Mouse (Mus musculus): ENCODE data around the gene Masp1. TPM values are rescaled to one million over a fixed set of nuclear protein-coding genes. Genes with fewer than 3 reads are reported as not detected.

The Masp1 gene
- polyA plus RNA-seq, 1 experiment from 2014 or later: 2.9 TPM

DNA sequence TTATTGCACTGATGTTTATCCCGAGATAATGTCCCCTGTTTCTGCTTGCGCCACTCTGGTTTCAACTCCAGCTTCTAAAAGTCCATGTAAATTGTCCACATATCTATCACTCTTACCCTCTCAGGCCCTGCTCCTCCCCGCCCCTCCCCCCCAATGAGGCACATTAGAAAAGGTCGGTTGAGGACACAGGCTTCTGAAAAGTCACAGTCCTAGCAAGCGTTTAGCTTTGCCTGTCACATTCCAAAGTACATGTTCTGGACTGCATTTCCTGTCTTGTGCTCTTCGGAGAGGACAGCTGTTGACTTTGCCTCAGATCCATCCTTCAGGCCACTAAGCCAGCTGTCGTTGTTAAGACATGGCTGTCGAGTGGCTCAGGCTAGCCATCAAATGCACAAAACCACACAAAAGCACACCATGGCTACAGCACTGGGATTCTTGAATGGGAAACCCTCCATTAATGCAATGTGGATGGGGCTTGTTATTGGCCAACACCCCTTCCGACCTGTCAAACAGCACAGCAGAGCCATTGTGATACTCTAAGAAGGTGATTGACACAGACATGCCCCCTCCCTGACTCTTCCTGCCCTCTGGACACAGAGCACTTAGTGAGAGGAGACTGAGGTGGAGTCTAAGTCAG, 103.8 kb downstream of the Masp1 start:
- no peaks in the 10 kb centered on the region for H3K27me3 ChIP-seq (ENCODE audit: control insufficient read depth, insufficient read depth, low read length)
- 0 out of 2 replicates have a peak, but pooled peaks cover 6% of the 10 kb centered on the region for H3K4me1 ChIP-seq (ENCODE audit: control insufficient read depth, insufficient read depth, low read length)
- no peak overlapping the region for H3K9ac ChIP-seq (ENCODE audit: low read length)
- H3K27ac ChIP-seq (replicated peaks; ENCODE audit: low read depth, low read length): no peak overlapping the region
- 58% methylated on average over 9 of the region's 9 CpGs for WGBS
- no peak for DNase-seq (ENCODE audit: low spot score)
- ATAC-seq (ENCODE audit: insufficient number of reproducible peaks, low FRiP score, low TSS enrichment, low read depth): no peak
- no peaks in the 10 kb centered on the region for H3K36me3 ChIP-seq (ENCODE audit: control insufficient read depth, insufficient read depth, low read length)
- no peaks in the 10 kb centered on the region for H3K9me3 ChIP-seq (ENCODE audit: control insufficient read depth, low read length)
- H3K4me3 ChIP-seq (ENCODE audit: low read depth, low read length): no peak overlapping the region
- H3K4me2 ChIP-seq (ENCODE audit: low read depth, severe bottlenecking): peak overlapping the region; percentile 43

DNA sequence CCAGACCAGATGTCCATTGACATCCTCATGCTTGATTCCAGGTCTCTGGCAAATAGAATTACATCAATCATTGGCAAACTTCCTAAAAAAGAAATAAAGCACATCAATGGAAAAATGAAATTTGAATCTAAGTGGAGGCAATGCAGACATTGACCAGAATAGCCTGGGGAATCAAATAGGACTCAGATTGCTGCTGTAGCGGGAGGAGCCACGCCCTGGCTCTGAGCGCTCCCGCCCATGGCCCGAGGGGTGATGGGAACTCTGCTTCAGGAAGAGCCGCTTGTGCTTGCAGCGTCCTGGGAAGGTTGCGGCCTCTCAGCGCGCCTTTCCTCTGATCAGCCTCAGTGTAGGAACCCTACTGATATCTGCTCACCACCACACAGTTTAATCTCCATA, 104.4 kb downstream of the Masp1 start:
- Histone ChIP-seq H3K4me1 (ENCODE audit: control insufficient read depth, insufficient read depth, low read length) (0 out of 2 replicates have a peak, but pooled peaks cover 6% of the 10 kb centered on the region), H3K27me3 (ENCODE audit: control insufficient read depth, insufficient read depth, low read length) (no peaks in the 10 kb centered on the region), H3K4me2 (ENCODE audit: low read depth, severe bottlenecking) (peak overlapping the region; percentile 43), H3K4me3 (ENCODE audit: low read depth, low read length) (no peak overlapping the region), H3K27ac (replicated peaks; ENCODE audit: low read depth, low read length) (no peak overlapping the region), H3K36me3 (ENCODE audit: control insufficient read depth, insufficient read depth, low read length) (no peaks in the 10 kb centered on the region), H3K9me3 (ENCODE audit: control insufficient read depth, low read length) (no peaks in the 10 kb centered on the region), H3K9ac (ENCODE audit: low read length) (no peak overlapping the region; the same call in 1 of the 2 replicates)
- ATAC-seq (ENCODE audit: insufficient number of reproducible peaks, low FRiP score, low TSS enrichment, low read depth) (no peak), DNase-seq (ENCODE audit: low spot score) (peak; percentile 47)
- WGBS: 29% methylated on average over 10 of the region's 10 CpGs

GRCm38 (mm10) chr16:23412930-23413329, 107.7 kb downstream of the Masp1 start:
- H3K4me3 ChIP-seq (ENCODE audit: low read depth, low read length): no peak overlapping the region
- DNase-seq (ENCODE audit: low spot score) (no peak), ATAC-seq (ENCODE audit: insufficient number of reproducible peaks, low FRiP score, low TSS enrichment, low read depth) (no peak)
- no peaks in the 10 kb centered on the region for H3K36me3 ChIP-seq (ENCODE audit: control insufficient read depth, insufficient read depth, low read length)
- no peaks in the 10 kb centered on the region for H3K9me3 ChIP-seq (ENCODE audit: control insufficient read depth, low read length)
- no peak overlapping the region for H3K27ac ChIP-seq (replicated peaks; ENCODE audit: low read depth, low read length)
- no peak overlapping the region for H3K4me2 ChIP-seq (ENCODE audit: low read depth, severe bottlenecking)
- H3K9ac ChIP-seq (ENCODE audit: low read length): no peak overlapping the region
- 75% methylated on average over 6 of the region's 6 CpGs for WGBS
- no peaks in the 10 kb centered on the region for H3K27me3 ChIP-seq (ENCODE audit: control insufficient read depth, insufficient read depth, low read length)
- H3K4me1 ChIP-seq (ENCODE audit: control insufficient read depth, insufficient read depth, low read length): 0 out of 2 replicates have a peak, but pooled peaks cover 6% of the 10 kb centered on the region

- Histone ChIP-seq H3K4me2 (ENCODE audit: low read depth, severe bottlenecking) (no peak overlapping the region), H3K27me3 (ENCODE audit: control insufficient read depth, insufficient read depth, low read length) (no peaks in the 10 kb centered on the region), H3K36me3 (ENCODE audit: control insufficient read depth, insufficient read depth, low read length) (no peaks in the 10 kb centered on the region), H3K9ac (ENCODE audit: low read length) (no peak overlapping the region), H3K9me3 (ENCODE audit: control insufficient read depth, low read length) (no peaks in the 10 kb centered on the region), H3K4me3 (ENCODE audit: low read depth, low read length) (no peak overlapping the region), H3K4me1 (ENCODE audit: control insufficient read depth, insufficient read depth, low read length) (0 out of 2 replicates have a peak, but pooled peaks cover 5% of the 10 kb centered on the region), H3K27ac (replicated peaks; ENCODE audit: low read depth, low read length) (no peak overlapping the region)
- WGBS: 54% methylated on average over 8 of the region's 8 CpGs
- ATAC-seq (ENCODE audit: insufficient number of reproducible peaks, low FRiP score, low TSS enrichment, low read depth) (no peak), DNase-seq (ENCODE audit: low spot score) (peak; percentile 89)
These were observed 117.4 kb downstream of the Masp1 start for GRCm38 (mm10) chr16:23403008-23403755.

DNA sequence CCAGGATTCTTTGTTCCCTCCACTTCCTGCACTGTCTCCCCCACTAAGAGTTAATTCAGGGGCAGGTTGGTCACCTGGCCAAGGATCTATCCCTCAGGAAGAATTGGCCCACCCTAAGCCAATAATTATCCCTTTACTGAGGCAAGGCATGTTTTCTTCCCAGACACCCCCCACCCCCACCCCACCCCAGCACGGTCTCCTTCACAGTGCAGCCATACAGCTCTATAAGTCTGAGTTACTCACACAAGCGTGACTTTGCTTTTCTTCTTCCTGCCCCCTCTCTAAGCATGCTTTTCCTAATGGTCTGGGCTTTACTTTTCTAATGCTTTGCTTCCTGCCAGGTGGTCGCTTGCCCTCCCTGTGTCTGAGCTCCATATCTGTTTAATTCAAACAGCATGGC, 118.7 kb downstream of the Masp1 start:
- Histone ChIP-seq H3K9me3 (ENCODE audit: control insufficient read depth, low read length) (no peaks in the 10 kb centered on the region), H3K4me2 (ENCODE audit: low read depth, severe bottlenecking) (no peak overlapping the region), H3K27ac (replicated peaks; ENCODE audit: low read depth, low read length) (0 out of 2 replicates have a peak overlapping the region, but pooled peaks have one; percentile 15), H3K4me3 (ENCODE audit: low read depth, low read length) (no peak overlapping the region), H3K27me3 (ENCODE audit: control insufficient read depth, insufficient read depth, low read length) (no peaks in the 10 kb centered on the region), H3K36me3 (ENCODE audit: control insufficient read depth, insufficient read depth, low read length) (no peaks in the 10 kb centered on the region), H3K4me1 (ENCODE audit: control insufficient read depth, insufficient read depth, low read length) (0 out of 2 replicates have a peak, but pooled peaks cover 5% of the 10 kb centered on the region), H3K9ac (ENCODE audit: low read length) (no peak overlapping the region)
- peak; percentile 26; the same call in 1 of the 2 replicates for ATAC-seq (ENCODE audit: insufficient number of reproducible peaks, low FRiP score, low TSS enrichment, low read depth)
- 16% methylated on average over 3 of the region's 3 CpGs for WGBS
- DNase-seq (ENCODE audit: low spot score): peak; percentile 25

DNA sequence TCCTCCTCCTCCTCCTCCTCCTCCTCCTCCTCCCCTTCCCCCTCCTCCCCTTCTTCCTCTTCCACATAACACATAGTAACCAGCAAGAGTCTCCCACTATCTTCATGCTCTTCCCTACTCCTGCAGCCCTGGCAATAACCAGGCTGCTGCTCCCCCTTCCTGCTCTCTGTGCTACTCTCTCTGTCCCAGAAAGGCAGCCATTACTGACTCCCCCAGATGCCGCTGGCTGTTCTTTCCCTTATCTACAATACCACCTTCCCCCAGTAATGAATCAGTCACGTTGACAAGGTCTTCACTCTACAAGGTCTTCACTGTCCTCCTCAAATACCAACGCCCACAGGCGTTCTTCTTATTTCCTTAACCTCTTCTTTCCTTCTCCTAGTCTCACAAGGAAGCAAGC, 119.2 kb downstream of the Masp1 start:
- Histone ChIP-seq H3K9me3 (ENCODE audit: control insufficient read depth, low read length) (no peaks in the 10 kb centered on the region), H3K4me2 (ENCODE audit: low read depth, severe bottlenecking) (no peak overlapping the region), H3K27ac (replicated peaks; ENCODE audit: low read depth, low read length) (0 out of 2 replicates have a peak overlapping the region, but pooled peaks have one; percentile 15), H3K9ac (ENCODE audit: low read length) (no peak overlapping the region), H3K36me3 (ENCODE audit: control insufficient read depth, insufficient read depth, low read length) (no peaks in the 10 kb centered on the region), H3K27me3 (ENCODE audit: control insufficient read depth, insufficient read depth, low read length) (no peaks in the 10 kb centered on the region), H3K4me3 (ENCODE audit: low read depth, low read length) (no peak overlapping the region), H3K4me1 (ENCODE audit: control insufficient read depth, insufficient read depth, low read length) (0 out of 2 replicates have a peak, but pooled peaks cover 5% of the 10 kb centered on the region)
- DNase-seq (ENCODE audit: low spot score): peak; percentile 22
- ATAC-seq (ENCODE audit: insufficient number of reproducible peaks, low FRiP score, low TSS enrichment, low read depth): no peak
- 53% methylated on average over 4 of the region's 4 CpGs for WGBS

Other genes starting within 250 kb of the Masp1 start
- gene Rtp1, start 91.7 kb downstream of the Masp1 start, polyA plus RNA-seq (2014; fragmentation: Nextera tagmentation; extraction: Ambion mirVana): not detected in 2 replicates
- 2.0 TPM in 2 replicates for gene Rtp4, start 524 bp downstream of the Masp1 start, polyA plus RNA-seq (2014; fragmentation: Nextera tagmentation; extraction: Ambion mirVana)